Mouse (Mus musculus): ENCODE measurements around the gene Clk3.

DNA sequence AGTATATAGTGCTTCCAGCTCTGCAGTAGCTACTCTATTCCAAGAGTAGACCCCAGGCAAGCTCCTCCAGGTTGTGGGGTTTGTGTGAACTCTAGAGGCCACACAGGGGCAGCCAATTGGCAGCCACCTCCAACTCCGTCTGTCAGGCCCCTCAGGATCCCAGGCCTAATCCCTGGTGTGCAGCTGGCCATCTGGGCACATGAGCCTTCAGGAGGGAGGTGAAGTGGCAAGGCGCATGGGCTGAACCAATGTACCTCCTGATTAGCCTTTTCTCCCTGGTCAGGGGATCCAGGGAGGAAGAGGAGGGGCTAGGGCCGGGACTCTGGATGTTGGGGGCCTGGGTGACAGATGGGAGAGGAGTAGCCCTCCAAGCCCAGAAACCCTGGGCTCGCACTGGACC lies 10.1 kb upstream of the Clk3 start:
- TF ChIP-seq CTCF (IDR thresholded peaks at IDR 0.05; ENCODE audit: control insufficient read depth, insufficient read depth, low read length) (no peak), POLR2A (IDR thresholded peaks at IDR 0.05; ENCODE audit: borderline replicate concordance, control insufficient read depth, low read depth, low read length) (no peak)

All from bone marrow, adult 2 months (tissue).